Mouse (Mus musculus) erythroblast, embryonic 14.5 days (primary cell): ENCODE results near the gene Gpr108. TPM values are rescaled to one million over a fixed set of nuclear protein-coding genes. Genes with fewer than 3 reads are reported as not detected.

Source experiments
- H3K27me3 ChIP-seq: 2 replicates; pipeline ENCODE4 v1.6.1; 2012; ENCODE audit warnings: inconsistent platforms; ENCODE audit not compliant: control insufficient read depth
- H3K36me3 ChIP-seq: 2 replicates; pipeline ENCODE4 v1.6.1; 2012; ENCODE audit warnings: mild to moderate bottlenecking, inconsistent platforms; ENCODE audit not compliant: control insufficient read depth
- H3K4me1 ChIP-seq: 2 replicates; pipeline ENCODE4 v1.6.1; 2012; ENCODE audit warnings: inconsistent platforms; ENCODE audit not compliant: control insufficient read depth
- H3K4me3 ChIP-seq: replicated peaks from 2 replicates; pipeline ENCODE3; 2012; ENCODE audit warnings: moderate library complexity, mild to moderate bottlenecking, inconsistent platforms
- H3K9me3 ChIP-seq: 2 replicates; pipeline ENCODE4 v1.6.1; 2012; ENCODE audit warnings: low read length, inconsistent platforms, mixed read lengths; ENCODE audit not compliant: control insufficient read depth
- GATA1 ChIP-seq: IDR thresholded peaks from 2 replicates; pipeline ENCODE4 v1.6.1; 2012; ENCODE audit warnings: low read length, inconsistent platforms, mixed read lengths
- TAL1 ChIP-seq: IDR thresholded peaks from 3 replicates; pipeline ENCODE4 v1.6.1; 2012; ENCODE audit warnings: low read length, inconsistent platforms, mixed read lengths
- polyA plus RNA-seq: library from polyadenylated mRNA; stranded (reverse); fragments of >175 nt; gene quantifications from 2 replicates; pipeline ENCODE4 v1.2.3, GENCODE M21; 2012

Gpr108 gene
- polyA plus RNA-seq, 1 experiment = 1.4 TPM

DNA sequence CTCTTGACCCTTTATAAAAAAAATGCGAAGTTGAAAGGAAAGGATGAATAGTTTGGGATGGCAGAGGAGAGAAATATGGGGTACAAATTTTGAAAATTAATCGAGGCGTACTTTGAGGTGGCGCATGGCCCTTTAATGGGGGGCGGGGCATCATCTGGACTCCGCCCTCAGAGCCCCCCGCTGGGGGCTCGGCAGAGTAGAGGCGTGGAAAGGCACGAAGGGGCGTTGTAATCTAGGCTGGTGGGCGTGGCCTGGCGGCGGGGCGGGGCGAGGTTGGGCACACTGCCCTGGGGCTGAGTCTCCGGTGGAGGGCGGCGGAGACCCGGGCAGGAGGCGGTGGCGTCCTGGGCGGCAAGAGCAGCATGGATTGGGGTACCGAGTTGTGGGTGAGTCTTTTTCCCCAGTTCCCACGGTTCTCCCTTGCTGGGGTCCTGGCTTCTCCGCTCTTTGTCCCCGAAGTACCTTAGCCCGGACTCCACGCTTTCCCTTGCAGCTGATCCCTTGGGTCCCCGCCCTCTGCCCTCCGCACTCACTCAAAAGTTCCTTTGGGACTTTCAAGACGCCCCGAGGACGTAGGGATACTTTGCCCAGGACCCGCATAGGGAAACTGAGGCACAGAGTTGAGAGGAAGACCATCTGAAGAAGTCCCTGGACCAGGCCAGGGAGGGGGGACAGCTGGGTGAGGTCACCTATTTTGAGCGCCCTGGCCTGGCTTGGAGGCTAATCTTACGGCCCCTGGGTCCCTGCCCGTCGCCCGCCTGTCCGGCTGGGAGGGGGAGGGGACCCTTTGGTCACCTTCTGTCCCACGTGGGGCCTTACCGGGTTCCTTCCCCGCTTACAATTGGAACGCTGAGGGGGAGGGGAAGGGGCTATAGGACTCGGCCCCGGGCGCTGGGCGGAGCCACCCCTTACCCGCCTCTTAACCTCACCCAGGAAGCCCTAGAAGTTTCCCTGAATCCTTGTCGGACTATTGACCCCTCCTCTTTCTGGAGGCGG, 1.2 kb upstream of the Gpr108 start, which contains the start of gene Trip10:
Trip10 (plus strand) TSS at position 270 of the 996 bp plus-strand sequence.
- TF ChIP-seq TAL1 = no peak
- no peak for TF ChIP-seq GATA1
- Histone ChIP-seq H3K9me3 (no peaks in the 10 kb centered on the region), H3K4me1 (peaks cover 54% of the 10 kb centered on the region), H3K36me3 (peaks cover 20% of the 10 kb centered on the region), H3K27me3 (peaks cover 23% of the 10 kb centered on the region), H3K4me3 (peak within 1 kb of the TSS; percentile 68)

- H3K4me3 ChIP-seq = peak overlapping the region; percentile 68
- no peaks in the 10 kb centered on the region for H3K9me3 ChIP-seq
- peaks cover 25% of the 10 kb centered on the region for H3K36me3 ChIP-seq
- peaks cover 23% of the 10 kb centered on the region for H3K27me3 ChIP-seq
- TF ChIP-seq GATA1 = no peak
- TF ChIP-seq TAL1 = no peak
- peaks cover 54% of the 10 kb centered on the region for H3K4me1 ChIP-seq
Observed at GRCm38 (mm10) chr17:57248771-57249170, 525 bp upstream of the Gpr108 start.

GRCm38 (mm10) chr17:57247393-57248200, 649 bp downstream of the Gpr108 start:
- H3K4me3 ChIP-seq = peak overlapping the region; percentile 68
- no peak for TF ChIP-seq TAL1
- peak; percentile 48; the same call in 1 of the 2 replicates for TF ChIP-seq GATA1
- H3K4me1 ChIP-seq = peaks cover 54% of the 10 kb centered on the region
- H3K36me3 ChIP-seq = peaks cover 28% of the 10 kb centered on the region
- H3K27me3 ChIP-seq = peaks cover 23% of the 10 kb centered on the region
- H3K9me3 ChIP-seq = no peaks in the 10 kb centered on the region

GRCm38 (mm10) chr17:57246663-57247392, 1.4 kb downstream of the Gpr108 start:
- Histone ChIP-seq H3K9me3 (no peaks in the 10 kb centered on the region), H3K27me3 (peaks cover 23% of the 10 kb centered on the region), H3K4me1 (peaks cover 54% of the 10 kb centered on the region), H3K36me3 (peaks cover 34% of the 10 kb centered on the region), H3K4me3 (peak overlapping the region; percentile 68)
- TF ChIP-seq GATA1 = no peak
- no peak for TF ChIP-seq TAL1

GRCm38 (mm10) chr17:57245311-57245929, 2.8 kb downstream of the Gpr108 start:
- H3K4me1 ChIP-seq = peaks cover 51% of the 10 kb centered on the region
- no peak overlapping the region for H3K4me3 ChIP-seq
- peaks cover 11% of the 10 kb centered on the region for H3K27me3 ChIP-seq
- peaks cover 38% of the 10 kb centered on the region for H3K36me3 ChIP-seq
- TF ChIP-seq TAL1 (no peak), GATA1 (no peak)
- no peaks in the 10 kb centered on the region for H3K9me3 ChIP-seq

- H3K4me3 ChIP-seq = no peak overlapping the region
- no peaks in the 10 kb centered on the region for H3K27me3 ChIP-seq
- H3K4me1 ChIP-seq = peaks cover 35% of the 10 kb centered on the region
- H3K9me3 ChIP-seq = no peaks in the 10 kb centered on the region
- TF ChIP-seq GATA1 (no peak), TAL1 (no peak)
- H3K36me3 ChIP-seq = peaks cover 38% of the 10 kb centered on the region
Observed at GRCm38 (mm10) chr17:57243650-57244370, 4.4 kb downstream of the Gpr108 start.

- Histone ChIP-seq H3K36me3 (peaks cover 50% of the 10 kb centered on the region), H3K4me3 (no peak overlapping the region), H3K27me3 (no peaks in the 10 kb centered on the region), H3K9me3 (no peaks in the 10 kb centered on the region), H3K4me1 (no peaks in the 10 kb centered on the region; the same call in 1 of the 2 replicates)
- TF ChIP-seq GATA1 (no peak), TAL1 (no peak)
Observed at GRCm38 (mm10) chr17:57237181-57237580, 11.1 kb downstream of the Gpr108 start.

- TF ChIP-seq GATA1 (no peak), TAL1 (no peak)
- Histone ChIP-seq H3K9me3 (no peaks in the 10 kb centered on the region), H3K4me3 (no peak overlapping the region), H3K4me1 (no peaks in the 10 kb centered on the region; the same call in 1 of the 2 replicates), H3K36me3 (peaks cover 42% of the 10 kb centered on the region), H3K27me3 (no peaks in the 10 kb centered on the region)
Observed at GRCm38 (mm10) chr17:57235803-57236202, 12.4 kb downstream of the Gpr108 start.
